Mouse (Mus musculus) hindbrain, embryonic 16.5 days (tissue): Measurements from ENCODE around the gene Gm10972. TPM values are rescaled to one million over a fixed set of nuclear protein-coding genes. Genes with fewer than 3 reads are reported as not detected.

Experiments used
- ATAC-seq: fragments of 200-750 bp; cut with Nextera tagmentation; 2 replicates; pipeline ENCODE4 v1.8.0; 2017; ENCODE audit warnings: moderate TSS enrichment, moderate library complexity
- H3K27ac ChIP-seq: fragments of 300-500 bp; sonication (generic); 2 replicates; pipeline ENCODE4 v1.5.1; 2014; ENCODE audit warnings: low read depth, mild to moderate bottlenecking, control low read depth, low read length, moderate library complexity
- H3K27me3 ChIP-seq: fragments of 300-500 bp; sonication (generic); replicated peaks from 2 replicates; pipeline ENCODE4 v1.6.1; 2014; ENCODE audit warnings: low read length; ENCODE audit not compliant: control insufficient read depth, insufficient read depth
- H3K36me3 ChIP-seq: fragments of 300-500 bp; sonication (generic); 2 replicates; pipeline ENCODE4 v1.6.1; 2014; ENCODE audit warnings: mild to moderate bottlenecking, low read length, moderate library complexity, mixed read lengths; ENCODE audit not compliant: control insufficient read depth, insufficient read depth
- H3K4me1 ChIP-seq: fragments of 300-500 bp; sonication (generic); 2 replicates; pipeline ENCODE4 v1.6.1; 2014; ENCODE audit warnings: low read depth, low read length; ENCODE audit not compliant: control insufficient read depth, insufficient read depth
- H3K4me2 ChIP-seq: fragments of 300-500 bp; sonication (generic); 2 replicates; pipeline ENCODE4 v1.6.1; 2014; ENCODE audit warnings: mild to moderate bottlenecking, low read length, control low read depth, moderate library complexity
- H3K4me3 ChIP-seq: fragments of 300-500 bp; sonication (generic); 2 replicates; pipeline ENCODE4 v1.5.1; 2014; ENCODE audit warnings: mild to moderate bottlenecking, low read length, control low read depth, moderate library complexity
- H3K9ac ChIP-seq: fragments of 300-500 bp; sonication (generic); 2 replicates; pipeline ENCODE4 v1.6.1; 2014; ENCODE audit warnings: low read depth, mild to moderate bottlenecking, control low read depth, low read length, moderate library complexity
- H3K9me3 ChIP-seq: fragments of 300-500 bp; sonication (generic); 2 replicates; pipeline ENCODE4 v1.6.1; 2014; ENCODE audit warnings: mild to moderate bottlenecking, low read length, moderate library complexity; ENCODE audit not compliant: control insufficient read depth
- WGBS: fragments of 180-500 bp; shearing (Covaris S2); extraction: QIAGEN DNeasy Blood & Tissue Kit; methylation state at CpG from one replicate; pipeline ENCODE4 v1.1.7; 2014; 5-methylcytosine and 5-hydroxymethylcytosine counted together
- polyA plus RNA-seq: library from polyadenylated mRNA; unstranded; fragments of >200 nt; fragmentation: Nextera tagmentation; extraction: Ambion mirVana; gene quantifications from 2 replicates; pipeline ENCODE4 v1.2.1, GENCODE M21; 2015

The Gm10972 gene
- polyA plus RNA-seq, 1 experiment from 2014 or later: not detected

DNA sequence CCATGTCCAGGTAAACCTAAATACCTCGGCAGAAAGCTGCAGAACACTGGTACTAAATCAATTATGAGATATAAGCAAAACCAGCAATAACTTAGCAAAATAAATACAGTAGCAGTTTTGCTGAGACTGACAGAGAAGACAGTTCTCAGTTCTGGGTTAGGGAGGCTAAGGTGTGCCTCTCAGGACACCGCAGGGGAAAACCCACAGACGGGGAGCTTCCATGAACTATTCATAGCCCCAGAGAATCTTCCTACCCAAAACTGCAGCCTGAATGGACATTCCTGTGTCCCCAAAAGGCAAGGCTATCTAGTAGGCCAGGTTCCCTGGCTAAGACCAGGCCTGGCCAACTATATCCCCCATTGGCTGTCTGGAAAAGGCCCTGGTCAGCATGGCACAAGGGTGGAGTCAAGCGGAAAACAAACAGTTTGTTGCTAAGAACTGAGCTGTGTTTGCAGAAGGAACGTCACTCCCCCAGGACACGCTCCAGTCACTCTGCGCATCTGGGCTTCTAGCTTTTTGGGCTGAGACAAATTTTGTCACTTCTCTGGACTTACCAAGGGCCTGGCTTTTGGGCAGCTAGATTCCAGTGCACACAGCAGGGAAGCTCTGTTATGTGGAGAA is 29.5 kb upstream of the Gm10972 start:
- no peak for ATAC-seq
- no peak overlapping the region for H3K4me3 ChIP-seq
- peaks cover 2% of the 10 kb centered on the region; the same call in 1 of the 2 replicates for H3K4me1 ChIP-seq
- WGBS: 55% methylated on average over 7 of the region's 7 CpGs
- H3K9ac ChIP-seq: no peak overlapping the region
- H3K9me3 ChIP-seq: no peaks in the 10 kb centered on the region
- H3K27ac ChIP-seq: no peak overlapping the region
- H3K27me3 ChIP-seq: no peaks in the 10 kb centered on the region
- no peaks in the 10 kb centered on the region for H3K36me3 ChIP-seq
- H3K4me2 ChIP-seq: no peak overlapping the region

DNA sequence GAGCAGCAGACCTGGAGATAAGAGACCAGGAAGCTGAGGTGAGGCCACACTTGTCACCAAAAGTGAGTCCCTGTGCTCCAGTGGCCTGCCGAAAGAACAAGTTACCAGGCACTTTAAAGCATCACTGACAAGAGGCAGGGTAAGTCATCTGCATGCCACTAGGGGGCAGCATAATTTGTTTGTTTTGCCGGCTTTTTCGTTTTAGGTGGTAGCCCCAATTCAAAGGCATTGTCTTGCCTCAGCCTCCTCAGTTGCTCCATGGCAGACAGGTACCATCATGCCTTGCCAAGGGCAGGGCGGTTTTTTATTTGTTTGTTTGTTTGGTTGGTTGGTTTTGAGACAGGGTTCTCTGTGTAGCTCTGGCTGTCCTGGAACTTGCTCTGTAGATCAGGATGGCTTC is 26.2 kb upstream of the Gm10972 start:
- Histone ChIP-seq H3K4me2 (no peak overlapping the region), H3K4me3 (no peak overlapping the region), H3K36me3 (no peaks in the 10 kb centered on the region), H3K4me1 (no peaks in the 10 kb centered on the region), H3K9ac (no peak overlapping the region), H3K27me3 (no peaks in the 10 kb centered on the region), H3K9me3 (no peaks in the 10 kb centered on the region), H3K27ac (no peak overlapping the region)
- WGBS: 61% methylated on average over 4 of the region's 4 CpGs
- no peak for ATAC-seq

DNA sequence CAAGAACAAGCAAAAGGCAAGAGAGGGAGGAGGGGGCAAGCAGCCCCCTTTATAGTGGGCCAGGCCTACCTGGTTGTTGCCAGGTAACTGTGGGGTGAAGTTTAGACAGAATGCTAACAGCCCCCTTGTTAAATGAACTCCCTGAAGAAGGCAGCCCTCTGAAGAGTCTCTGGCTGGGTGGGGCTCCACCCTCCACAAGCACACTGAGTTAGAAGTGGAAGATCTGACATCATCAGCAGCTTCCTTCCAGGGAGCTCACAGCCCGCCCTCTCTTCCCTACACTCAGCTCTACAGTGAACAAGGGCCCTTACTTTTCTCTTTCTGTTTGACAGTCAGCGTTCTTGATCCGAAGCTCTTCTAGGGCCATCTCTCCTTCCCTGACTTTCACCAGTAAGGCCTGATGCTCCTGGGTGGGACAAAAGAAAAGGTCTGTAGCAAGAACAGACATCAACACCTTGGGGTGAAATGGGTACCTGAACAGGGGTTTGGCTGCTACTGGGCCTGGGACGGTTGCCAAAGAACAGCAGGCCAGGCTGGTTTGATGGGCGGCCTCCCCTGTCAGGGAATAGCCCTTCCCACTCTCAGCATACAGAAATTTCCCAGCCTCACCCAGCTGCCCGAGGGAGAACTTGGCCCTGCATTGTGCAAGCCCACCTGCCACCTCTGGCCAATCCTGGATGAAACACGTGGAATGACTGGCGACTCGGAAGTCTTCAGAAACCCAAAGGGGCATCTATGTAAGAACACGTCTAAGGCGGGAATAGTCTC is 21.0 kb upstream of the Gm10972 start:
- Histone ChIP-seq H3K36me3 (no peaks in the 10 kb centered on the region), H3K9ac (no peak overlapping the region), H3K27ac (no peak overlapping the region), H3K4me2 (no peak overlapping the region), H3K4me1 (no peaks in the 10 kb centered on the region), H3K9me3 (no peaks in the 10 kb centered on the region), H3K4me3 (no peak overlapping the region), H3K27me3 (no peaks in the 10 kb centered on the region)
- no peak for ATAC-seq
- 78% methylated on average over 11 of the region's 11 CpGs for WGBS

DNA sequence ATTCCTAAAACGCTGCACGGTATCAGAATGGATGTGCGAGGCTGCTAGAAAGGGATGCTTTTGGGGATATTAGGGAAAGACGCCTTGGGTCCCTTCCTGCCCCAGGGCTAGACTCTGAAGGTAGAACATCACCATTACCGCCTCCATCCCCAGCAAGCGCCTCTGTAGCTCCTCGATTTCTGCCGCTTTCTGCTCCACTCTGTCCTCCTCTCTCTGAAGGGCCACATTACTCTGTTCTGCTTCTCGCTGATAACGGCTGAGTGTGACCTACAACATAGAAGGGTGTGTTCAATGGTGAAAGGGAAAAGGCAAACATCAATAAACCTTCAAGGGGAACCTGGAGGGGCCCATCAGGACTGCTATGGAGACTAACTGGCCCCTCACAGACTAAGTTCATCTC is 20.4 kb upstream of the Gm10972 start:
- H3K36me3 ChIP-seq: no peaks in the 10 kb centered on the region
- ATAC-seq: no peak

DNA sequence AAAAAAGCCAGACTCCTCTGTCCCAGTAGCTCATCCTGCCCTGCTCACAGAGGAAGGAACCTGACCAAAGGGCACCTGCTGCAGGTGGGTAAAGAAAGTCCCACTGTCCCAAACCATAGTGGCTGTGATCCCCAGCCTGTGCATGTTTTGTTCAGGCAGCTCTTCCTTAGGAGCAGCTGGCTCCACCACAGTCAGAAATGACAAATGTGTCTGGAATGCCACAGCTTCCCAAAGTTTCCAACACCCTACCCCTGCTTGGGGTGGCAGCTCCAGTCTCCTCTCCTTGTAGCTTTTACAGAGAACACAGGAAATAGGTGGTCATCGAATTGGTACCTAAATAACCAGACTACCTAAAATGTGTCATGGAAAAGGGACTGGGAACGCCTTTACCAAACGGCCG is 18.6 kb upstream of the Gm10972 start:
- WGBS: 85% methylated on average over 4 of the region's 4 CpGs
- no peak overlapping the region for H3K27ac ChIP-seq
- no peaks in the 10 kb centered on the region for H3K27me3 ChIP-seq
- no peak overlapping the region for H3K4me3 ChIP-seq
- no peak for ATAC-seq
- no peak overlapping the region for H3K9ac ChIP-seq
- H3K36me3 ChIP-seq: no peaks in the 10 kb centered on the region
- no peaks in the 10 kb centered on the region for H3K4me1 ChIP-seq
- H3K9me3 ChIP-seq: no peaks in the 10 kb centered on the region
- no peak overlapping the region for H3K4me2 ChIP-seq

More for the DNA sequence above, 20.4 kb upstream of the Gm10972 start:
- no peak overlapping the region for H3K4me2 ChIP-seq
- no peaks in the 10 kb centered on the region for H3K4me1 ChIP-seq
- no peak overlapping the region for H3K27ac ChIP-seq
- no peaks in the 10 kb centered on the region for H3K9me3 ChIP-seq
- H3K4me3 ChIP-seq: no peak overlapping the region
- H3K9ac ChIP-seq: no peak overlapping the region
- no peaks in the 10 kb centered on the region for H3K27me3 ChIP-seq
- WGBS: 88% methylated on average over 10 of the region's 10 CpGs

DNA sequence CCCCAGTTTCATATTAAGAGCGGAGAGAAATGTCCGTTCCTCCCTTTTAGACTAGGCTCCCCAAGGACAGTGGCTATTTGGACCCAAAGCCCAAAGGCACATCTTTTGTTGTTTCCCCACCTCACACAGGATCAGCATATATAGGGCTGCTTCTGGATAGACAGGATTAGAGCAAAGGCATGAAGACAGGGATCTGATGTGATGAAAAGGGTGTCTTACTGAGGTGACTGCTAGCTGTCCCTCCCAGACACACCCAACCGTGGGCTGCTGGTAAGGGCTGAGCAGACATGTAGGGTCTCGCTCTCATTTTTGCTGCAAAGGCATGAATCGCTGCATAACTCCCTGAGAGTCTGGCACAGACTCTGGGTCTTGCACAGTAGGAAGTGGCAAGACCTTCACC is 14.2 kb upstream of the Gm10972 start:
- Histone ChIP-seq H3K27ac (no peak overlapping the region), H3K4me3 (no peak overlapping the region), H3K9ac (no peak overlapping the region), H3K27me3 (no peaks in the 10 kb centered on the region), H3K4me2 (no peak overlapping the region), H3K9me3 (no peaks in the 10 kb centered on the region), H3K4me1 (no peaks in the 10 kb centered on the region), H3K36me3 (no peaks in the 10 kb centered on the region)
- no peak for ATAC-seq
- 82% methylated on average over 5 of the region's 5 CpGs for WGBS

DNA sequence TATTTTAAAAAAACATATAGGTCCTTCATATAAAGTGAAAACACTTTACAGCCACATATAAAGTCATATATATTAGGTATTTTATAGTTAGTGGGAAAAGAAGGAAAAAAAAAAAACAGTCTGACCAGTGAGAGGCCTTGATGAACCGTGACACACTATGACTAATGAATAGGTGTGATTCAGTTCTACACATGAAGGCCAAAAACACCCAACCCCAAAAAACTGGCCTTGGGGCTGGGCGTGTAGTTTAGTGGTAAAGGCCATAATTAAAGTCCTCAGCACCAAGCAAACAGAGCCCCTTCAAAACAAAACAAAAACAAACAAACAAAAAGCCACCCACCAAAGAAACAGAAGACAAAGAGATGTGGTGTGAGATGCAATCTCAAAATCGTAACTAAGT is 13.0 kb upstream of the Gm10972 start:
- Histone ChIP-seq H3K4me2 (no peak overlapping the region), H3K4me1 (no peaks in the 10 kb centered on the region), H3K4me3 (no peak overlapping the region), H3K9ac (no peak overlapping the region), H3K36me3 (no peaks in the 10 kb centered on the region), H3K27ac (no peak overlapping the region), H3K9me3 (no peaks in the 10 kb centered on the region), H3K27me3 (no peaks in the 10 kb centered on the region)
- WGBS: 88% methylated on average over 3 of the region's 3 CpGs
- ATAC-seq: no peak

DNA sequence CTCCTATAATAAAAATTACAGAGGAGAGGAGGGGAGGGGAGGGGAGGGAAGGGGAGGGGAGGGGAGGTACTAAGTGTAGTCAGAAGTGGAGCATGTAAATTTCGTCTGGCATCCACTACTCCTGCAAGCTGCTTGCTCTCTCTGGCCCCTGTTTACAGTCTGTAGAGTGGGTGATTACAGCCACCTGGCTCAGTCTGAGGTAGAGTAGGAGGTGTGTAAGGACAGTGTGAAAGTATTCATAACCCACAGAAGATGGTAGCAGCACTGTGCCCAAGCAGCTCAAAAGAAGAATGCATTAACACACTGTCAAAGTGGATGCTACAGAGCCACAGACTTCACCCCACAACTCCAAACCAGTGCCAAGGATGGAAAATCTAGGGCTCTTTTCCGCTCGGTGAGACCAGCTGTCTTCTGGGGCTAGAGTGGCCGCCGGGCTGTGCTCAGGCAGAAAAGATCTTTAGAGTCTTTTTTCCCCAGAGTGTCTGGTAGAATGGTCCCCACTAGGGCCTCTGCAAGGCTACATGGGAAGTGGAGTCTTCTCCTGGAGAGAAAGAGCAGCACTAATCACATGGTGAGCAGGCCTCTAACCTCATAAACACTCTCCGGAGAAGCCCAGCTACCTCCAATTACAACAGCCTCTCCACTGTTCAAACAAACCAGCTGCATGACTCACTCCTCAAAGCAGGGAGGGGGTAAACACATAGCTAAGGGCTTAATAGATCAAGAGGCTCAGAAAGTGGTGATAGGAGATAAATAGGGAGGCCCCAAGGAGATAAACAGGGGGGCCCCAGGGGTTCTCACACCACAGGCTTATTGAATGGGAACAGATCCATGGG is 6.1 kb downstream of the Gm10972 start:
- no peak for ATAC-seq
- Histone ChIP-seq H3K27me3 (no peaks in the 10 kb centered on the region), H3K4me1 (no peaks in the 10 kb centered on the region), H3K27ac (peak overlapping the region; percentile 3; the same call in 1 of the 2 replicates), H3K9me3 (no peaks in the 10 kb centered on the region), H3K4me3 (no peak overlapping the region), H3K36me3 (no peaks in the 10 kb centered on the region), H3K9ac (no peak overlapping the region), H3K4me2 (no peak overlapping the region)
- WGBS: 44% methylated on average over 6 of the region's 6 CpGs

DNA sequence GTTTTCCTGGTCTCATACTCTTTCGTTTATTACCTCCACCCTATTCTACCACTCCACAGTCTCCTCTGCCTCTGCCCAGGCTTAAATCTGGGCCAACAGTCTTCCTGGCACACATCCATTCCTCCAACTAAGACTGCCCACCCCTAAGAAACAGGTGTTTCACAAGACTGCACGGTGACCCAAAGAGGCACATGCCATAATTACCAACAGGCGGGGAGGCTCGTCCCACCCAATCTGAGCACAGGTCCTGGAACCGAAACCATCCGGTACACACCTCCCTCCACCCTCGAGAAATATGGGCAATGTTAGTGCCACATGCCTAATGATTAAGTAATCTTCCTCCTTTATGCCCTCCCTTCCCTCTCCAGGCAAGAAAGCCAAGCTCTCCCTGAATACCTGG is 7.5 kb downstream of the Gm10972 start:
- no peaks in the 10 kb centered on the region for H3K36me3 ChIP-seq
- no peaks in the 10 kb centered on the region for H3K4me1 ChIP-seq
- 80% methylated on average over 7 of the region's 7 CpGs for WGBS
- no peak for ATAC-seq
- no peak overlapping the region for H3K27ac ChIP-seq
- no peak overlapping the region for H3K9ac ChIP-seq
- H3K27me3 ChIP-seq: no peaks in the 10 kb centered on the region
- no peaks in the 10 kb centered on the region for H3K9me3 ChIP-seq
- no peak overlapping the region for H3K4me3 ChIP-seq
- no peak overlapping the region for H3K4me2 ChIP-seq
